Mouse (Mus musculus) thymus, postnatal 36 days (tissue): ENCODE data around the gene Zfp184.

ENCODE experiments used
- DNase-seq, 2 experiments: peaks; one replicate each; pipeline ENCODE4 v3.0.0; 2022; ENCODE audit warnings: mixed read lengths in 2 of 2

The Zfp184 gene

DNA sequence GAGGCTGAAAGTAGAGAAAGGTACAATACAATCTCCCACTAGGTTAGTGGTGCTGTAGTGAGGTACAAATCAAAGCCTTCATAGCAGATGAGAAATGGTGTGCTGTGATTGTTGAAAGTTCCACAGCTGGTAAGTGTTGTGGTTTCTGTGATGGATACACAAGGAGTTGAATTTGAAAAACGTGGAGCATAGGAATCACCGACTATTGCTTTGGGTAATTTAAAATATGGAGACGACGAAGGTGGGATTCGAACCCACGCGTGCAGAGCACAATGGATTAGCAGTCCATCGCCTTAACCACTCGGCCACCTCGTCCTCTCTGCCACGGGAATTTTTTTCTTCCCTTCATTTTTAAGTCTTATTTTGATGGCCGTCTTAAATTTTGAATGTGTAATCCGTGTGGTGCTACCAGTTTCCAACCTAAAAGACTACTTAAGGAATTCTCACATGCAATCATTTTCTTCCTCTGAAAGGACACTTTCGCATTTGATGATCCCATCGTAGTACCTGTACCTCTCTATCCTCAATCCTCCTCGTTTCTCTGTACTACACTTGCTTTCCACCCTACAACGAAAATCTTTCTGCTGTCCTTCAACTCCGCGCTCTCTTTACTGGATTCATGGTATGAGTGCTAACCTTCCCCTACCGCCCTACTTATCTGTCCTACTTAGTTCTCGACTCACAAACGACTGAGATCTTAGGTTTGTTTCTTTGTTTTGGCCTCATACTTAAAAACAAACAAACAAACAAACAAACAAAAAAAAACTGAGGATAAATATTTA, 49.3 kb downstream of the Zfp184 start:
- peak; percentile 48 for DNase-seq

DNA sequence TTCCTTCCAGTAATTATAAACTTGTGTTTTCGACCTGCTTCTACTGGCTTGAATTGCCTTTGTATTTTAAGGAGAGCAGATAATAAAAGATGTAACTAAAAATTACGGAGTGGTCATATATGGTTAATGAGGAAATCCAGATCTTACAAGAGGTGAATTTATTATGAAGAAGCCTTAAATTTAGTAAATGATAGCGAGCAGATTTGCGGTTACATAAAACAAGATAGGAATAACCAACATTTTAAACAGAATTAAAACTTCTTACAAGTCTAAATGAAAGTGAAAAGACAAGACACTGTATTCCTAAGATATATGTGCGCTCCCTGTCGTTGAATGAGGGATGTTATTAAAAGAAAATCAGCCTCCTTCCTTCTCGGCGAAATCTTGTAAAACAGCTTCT, 50.0 kb downstream of the Zfp184 start:
- DNase-seq: no peak

DNA sequence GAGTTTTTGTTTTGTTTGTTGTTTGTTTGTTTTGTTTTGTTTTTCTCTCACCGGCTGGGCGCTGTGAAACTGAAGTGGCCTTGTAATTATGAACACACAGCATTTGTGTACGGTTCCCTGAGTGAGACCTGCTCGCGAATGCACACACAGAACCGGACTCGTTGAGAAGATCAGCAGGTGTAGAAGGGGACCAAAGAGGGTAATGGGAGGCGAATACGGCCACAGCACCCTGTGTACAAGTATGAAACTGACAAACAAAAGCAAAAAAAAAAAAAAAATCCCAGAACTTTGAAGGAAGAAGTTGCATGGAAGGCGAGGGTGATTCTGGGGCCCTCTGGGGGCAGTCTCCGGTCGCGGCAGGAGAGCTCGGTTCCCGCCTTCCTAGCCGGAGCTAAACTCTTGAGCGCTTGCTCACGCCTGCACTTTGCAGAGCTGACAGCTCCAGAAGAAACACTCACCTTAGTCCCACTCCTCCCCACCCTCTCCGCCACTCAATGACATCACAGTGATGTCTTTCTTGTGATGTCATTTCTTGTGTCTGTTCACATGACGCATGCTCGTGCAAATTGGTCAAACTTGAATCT, 50.5 kb downstream of the Zfp184 start:
- DNase-seq: peak; percentile 43 to 45

DNA sequence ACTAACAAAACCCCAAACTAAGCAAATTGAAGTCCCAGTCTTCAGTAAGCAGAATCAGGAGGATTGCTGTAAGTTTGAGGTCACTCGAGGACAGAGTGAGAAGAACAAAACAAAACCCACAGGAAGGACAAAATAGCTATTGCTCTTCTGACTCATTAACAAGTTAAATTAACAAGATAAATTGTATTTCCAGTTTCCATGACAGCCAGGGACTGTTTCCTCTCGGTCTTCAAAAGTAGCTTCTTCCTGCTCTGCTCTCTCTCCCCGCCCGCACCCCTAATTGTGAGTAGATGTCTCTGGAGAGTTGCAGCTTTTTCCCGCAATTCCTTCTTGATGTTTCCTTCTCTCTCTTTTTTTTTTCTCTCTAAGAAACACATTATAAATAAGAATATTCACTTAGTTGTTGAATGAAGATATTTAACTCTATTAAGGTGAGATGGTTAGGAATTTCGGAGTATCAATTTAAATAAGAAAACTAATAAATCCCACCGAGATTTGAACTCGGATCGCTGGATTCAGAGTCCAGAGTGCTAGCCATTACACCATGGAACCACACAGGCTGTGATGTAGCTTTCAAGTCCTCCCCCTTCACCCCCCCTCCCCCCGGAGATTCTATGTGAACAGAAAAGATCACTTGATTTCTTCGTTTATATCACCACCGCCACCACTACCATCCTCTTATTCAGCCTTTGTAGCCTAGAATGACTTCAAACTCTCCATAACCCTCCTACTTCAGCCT, 51.4 kb downstream of the Zfp184 start:
- DNase-seq: no peak

DNA sequence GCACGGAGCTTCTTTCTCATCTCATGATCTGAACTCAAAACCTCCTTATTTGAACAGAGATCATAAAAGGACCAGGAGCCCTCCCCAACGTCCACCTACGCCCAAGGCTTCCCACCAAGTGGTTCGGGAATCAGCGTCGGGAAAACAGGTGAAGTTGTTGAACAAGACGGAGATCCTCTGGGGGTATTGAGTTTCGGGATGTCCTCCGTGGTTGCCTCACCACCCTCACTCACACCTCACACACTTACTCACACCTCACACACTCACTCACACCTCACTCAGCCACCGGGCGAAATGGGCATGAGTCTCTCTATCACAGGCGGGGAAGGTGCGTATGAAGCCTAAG, 51.9 kb downstream of the Zfp184 start:
- DNase-seq: no peak

DNA sequence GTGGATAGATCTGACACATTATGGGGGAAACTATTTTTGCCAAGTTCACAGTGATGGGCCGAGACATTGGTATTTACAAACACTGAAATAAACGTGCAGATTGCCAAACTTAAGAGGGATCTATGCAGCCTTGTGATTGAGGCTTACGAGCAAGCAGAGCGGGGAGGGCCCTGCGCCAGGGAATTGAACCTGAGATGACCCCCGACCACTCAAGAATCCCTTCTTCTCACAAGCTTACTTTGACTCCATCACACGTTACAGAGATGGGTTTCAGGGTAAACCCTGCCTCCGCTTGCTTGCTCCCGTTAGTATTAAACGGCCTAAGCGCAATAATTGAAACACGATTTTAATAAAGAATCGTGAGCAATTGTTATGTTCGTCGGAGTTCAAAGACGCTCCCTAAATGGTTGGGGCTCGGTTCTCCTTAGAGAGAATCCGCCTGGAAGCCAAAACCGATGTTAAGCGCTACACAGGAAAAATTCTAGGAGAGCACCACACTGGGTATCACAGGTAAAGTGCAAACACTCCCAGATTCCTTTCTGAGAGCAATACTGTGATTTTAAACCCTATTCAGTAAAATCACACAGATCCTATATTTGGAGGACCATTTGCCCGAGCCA, 52.4 kb downstream of the Zfp184 start:
- no peak for DNase-seq

DNA sequence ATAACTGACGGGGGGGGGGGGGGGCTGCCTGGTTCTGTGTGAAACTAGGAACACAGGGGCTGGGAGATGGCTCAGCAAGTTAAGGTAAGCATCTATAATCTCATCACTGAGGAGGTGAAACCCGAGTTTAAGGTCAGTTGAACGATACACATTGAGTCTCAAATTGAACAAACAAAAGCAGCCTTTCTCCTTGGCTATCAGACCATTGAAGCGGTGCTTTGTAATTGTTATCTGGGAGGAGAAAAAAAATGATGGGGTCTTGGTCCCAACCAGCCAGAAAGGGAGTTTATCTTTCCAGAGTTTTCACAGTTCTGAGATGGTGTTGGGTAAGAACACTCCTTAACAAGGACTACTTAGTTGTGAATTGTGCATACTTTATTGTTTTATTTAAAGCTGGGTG, 52.9 kb downstream of the Zfp184 start:
- DNase-seq: no peak

DNA sequence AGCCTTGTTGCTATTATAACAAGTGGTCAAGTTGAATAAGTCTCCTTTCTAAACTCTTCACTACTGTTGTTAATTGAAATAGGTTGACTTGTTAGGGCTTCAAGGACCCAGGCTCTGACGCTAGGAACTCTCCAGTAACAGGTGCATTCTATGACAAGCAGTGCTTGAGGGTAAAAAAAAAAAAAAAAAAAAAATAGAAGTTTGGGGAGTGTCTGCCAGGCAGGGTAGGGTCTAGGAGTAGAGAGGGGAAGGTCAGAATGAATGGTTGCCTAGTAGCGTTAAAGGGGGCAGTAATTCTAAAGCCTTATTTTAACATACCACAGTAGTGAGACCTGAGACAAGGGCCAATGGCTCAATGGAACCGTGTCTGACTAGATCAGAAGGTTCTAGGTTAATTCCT, 53.5 kb downstream of the Zfp184 start:
- DNase-seq: no peak

DNA sequence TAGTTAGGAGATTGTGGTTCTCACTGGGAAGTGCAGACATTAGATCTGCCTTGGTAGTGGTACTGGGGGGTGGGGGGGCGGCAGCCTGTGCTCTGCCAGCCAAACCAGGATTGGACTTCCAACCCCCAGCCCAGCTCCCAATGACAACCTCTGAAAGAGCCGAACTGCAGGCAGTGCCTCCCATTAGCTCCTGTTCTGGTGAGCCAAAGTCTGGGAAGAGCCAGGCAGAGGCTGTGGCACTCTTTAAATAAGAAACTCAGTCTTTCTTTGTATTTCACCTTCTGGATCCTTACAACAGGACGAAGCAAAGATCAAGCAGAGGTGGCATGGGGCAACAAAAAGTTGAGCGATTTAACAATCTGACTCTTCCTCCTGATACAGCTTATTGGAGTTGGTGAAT, 54.3 kb downstream of the Zfp184 start:
- DNase-seq: no peak

DNA sequence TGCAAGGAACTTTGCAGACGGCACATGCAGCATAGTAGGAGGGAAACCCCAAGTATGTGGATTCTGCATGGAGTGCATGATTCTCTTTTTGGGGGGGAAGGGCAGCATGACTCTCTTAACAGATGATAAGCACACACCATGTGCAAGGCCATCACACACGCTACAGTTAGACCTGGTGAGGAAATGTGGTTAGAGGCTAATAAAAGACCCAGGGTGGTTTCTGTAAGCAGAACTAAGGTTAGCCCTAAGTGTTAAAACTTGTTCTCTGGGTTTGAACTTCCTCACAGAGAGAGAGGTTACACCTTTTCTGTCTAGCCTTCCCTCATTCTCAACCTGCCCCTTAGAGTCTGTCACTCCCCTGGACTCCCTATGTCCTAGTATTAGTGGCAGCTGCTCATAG, 56.5 kb downstream of the Zfp184 start:
- DNase-seq: no peak

DNA sequence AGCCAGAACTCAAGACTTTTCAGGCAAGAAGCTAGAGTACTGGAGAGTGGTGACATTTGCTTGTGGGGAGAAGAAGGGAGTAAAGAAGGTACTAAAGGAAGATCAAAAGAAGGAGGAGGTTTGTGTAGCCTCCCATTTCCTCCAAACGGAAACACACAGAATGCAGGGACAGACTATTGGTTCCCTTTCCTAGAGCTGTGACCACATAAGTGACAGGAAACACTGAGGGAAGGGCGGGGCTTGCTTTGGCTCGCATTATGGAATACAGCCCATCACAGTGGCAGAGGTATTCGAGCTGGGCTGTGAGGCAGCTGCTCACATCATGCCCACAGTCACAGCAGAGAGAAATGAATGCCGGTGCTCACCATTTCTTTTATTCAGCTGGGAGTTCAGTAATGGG, 56.9 kb downstream of the Zfp184 start:
- peak in 1 of 2 experiments; percentile 29 for DNase-seq

DNA sequence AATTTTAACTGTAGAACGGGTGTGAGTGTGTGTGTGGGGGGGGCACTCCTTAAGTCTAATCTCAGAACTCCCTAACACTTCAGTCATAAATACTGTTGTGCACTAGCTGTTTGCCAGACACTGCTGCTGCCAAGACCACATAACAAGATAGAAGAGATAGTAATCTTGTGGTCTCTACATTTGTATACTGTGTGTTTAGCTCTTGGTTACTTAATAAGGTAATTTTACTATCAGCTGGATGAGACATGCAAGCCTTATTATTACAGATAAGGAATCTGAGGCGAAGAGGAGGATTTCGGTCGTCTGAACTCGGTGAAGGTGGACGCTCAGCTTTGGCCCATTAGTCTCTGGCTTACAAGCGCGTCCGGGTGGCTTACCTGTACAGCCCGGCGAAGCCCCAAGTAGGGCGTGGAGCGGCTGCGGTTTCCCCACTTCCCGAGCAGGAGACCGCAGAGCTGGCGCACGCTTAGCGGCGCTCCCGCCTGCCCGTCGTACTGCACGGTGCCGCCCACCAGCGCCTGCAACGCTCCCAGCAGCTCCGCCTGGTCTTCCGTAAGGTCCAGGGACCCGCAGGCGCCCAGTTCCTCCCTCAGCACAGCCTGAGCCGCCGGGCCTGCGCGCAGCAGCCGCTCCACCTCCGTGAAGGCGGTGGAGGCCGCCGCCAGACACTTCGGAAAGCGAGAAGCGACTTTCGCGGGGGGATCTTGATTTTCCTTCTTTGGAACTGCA, 60.9 kb downstream of the Zfp184 start:
- DNase-seq: peak; percentile 68 to 75

DNA sequence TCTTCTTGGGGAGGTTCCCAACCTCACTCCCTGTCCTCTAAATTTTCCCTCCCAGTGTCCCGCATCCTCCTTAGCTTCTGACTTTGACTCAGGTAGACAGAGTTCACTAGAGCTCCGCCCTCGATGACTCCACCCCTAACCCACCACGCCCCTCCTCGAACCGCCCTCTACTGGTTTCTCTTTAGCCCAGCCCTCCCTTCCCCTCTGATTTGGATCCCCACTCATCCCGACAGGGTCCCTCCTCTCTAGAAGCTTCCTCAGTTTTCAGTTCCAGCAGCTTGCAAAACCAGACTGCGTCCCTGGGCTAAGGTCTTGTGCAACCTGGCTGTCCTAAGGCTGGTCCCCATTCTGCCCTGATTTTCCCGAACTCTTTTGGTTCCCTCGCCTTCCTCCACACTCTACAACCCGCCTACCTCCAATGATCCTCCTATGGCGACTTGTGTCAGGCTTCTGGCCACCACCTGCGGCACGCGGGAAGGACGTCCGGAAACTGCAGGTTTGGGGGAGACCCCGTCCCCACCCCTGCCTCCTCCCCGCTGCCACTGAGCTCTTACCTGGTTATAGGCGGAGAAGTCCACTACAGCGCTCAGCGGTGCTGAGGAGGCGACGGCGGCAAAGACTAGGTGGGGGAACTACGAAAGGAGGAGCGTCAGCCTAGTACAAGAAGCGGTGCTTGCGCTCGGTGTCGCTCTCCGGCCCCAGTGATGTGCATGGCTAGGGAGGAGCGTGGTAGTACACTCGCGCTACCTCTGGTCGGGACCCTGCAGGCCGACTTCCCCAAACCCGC, 61.6 kb downstream of the Zfp184 start:
- peak; percentile 75 to 77 for DNase-seq

DNA sequence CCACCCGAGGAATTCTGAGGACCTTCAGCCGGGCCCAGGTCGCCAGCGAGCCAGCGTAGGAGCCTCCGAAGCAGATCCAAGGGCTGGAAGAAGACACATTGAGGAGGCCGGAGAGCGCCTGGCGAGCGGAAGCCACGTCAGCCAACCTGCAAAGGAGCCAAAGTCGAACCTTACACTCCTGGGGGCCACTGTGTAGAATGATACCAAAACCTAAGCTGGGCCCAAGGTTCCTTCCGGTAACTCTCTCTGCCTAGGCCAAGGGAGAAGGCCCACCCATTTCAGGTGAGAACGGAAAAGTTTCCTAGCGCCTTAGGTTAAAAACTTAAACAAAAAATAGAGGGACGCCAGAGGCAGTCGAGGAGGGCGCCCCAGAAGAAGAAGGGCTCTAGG, 62.2 kb downstream of the Zfp184 start:
- DNase-seq: no peak

DNA sequence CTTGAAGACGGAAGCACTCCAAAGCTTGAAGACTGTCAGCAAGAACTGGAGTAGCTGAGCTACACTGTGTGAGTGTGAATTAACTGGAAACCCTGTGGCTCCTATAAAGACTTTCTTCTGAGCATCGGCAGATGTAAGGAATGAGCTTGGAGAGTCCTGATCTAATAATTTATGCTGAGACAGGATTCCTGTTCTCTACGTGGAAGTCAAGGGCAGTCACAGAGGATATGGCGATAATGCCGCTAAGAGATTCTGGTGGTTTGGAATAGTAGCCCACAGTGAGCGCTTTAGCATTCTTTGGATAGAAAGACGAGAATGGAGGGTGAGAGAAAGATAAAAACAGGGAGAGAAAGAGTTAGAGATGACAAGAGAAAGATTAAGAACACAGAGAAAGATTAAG, 63.0 kb downstream of the Zfp184 start:
- no peak for DNase-seq

DNA sequence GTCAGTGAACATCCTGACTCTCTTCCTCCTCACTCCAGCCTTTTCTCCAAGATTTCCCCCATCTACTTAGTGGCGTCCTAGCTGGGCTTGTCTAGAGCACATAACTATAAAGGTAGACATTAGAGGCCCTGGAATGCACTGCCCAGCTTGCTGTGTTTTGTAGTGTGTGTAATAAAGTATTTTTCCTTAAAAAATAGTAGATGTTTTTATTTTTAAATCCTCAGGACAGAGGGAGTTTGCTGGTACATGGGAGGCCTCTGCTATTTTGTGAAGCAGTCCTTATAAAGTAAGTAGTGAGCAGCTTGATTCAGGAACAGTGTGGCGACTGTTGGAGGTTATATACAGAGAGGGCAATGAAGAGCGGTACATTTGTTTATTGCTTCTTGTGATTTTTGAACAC, 63.8 kb downstream of the Zfp184 start:
- DNase-seq: no peak

DNA sequence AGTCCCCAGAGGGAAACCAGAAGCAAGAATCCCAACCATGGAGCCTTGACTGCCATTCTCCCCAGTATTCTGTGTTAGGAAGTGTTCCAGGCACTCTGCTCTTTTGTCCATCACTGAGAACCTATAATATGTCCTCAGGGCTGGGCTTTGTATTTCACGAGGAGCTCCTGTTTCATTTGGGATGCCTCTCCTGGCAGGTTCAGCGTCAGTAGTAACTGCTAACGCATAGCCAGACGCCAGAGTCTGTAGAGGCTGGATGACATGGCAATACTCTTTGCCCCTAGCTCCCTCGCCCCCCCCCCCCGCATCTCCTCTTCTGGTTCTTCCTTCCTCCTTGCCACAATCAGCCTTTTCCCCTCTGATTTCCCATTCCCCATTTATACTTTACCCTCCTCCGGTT, 64.7 kb downstream of the Zfp184 start, which contains the start of gene Prss16:
Prss16 (minus strand) TSS at position 101 of the 400 bp plus-strand sequence.
- DNase-seq: no peak
